Mouse (Mus musculus) intestine, postnatal 0 days (tissue): ENCODE data around the gene Pcsk6. TPM values are rescaled to one million over a fixed set of nuclear protein-coding genes. Genes with fewer than 3 reads are reported as not detected.

Experiments used
- ATAC-seq: fragments of 200-750 bp; cut with Nextera tagmentation; 2 replicates; pipeline ENCODE4 v1.8.0; 2017; ENCODE audit warnings: mild to moderate bottlenecking, moderate TSS enrichment, moderate library complexity
- H3K27ac ChIP-seq: fragments of 300-500 bp; sonication (generic); 2 replicates; pipeline ENCODE4 v1.5.1; 2014; ENCODE audit warnings: mild to moderate bottlenecking, low read depth, low read length, moderate library complexity
- H3K27me3 ChIP-seq: fragments of 300-500 bp; sonication (generic); replicated peaks from 2 replicates; pipeline ENCODE4 v1.6.1; 2014; ENCODE audit warnings: low read length, mixed read lengths; ENCODE audit not compliant: control insufficient read depth, insufficient read depth
- H3K36me3 ChIP-seq: fragments of 300-500 bp; sonication (generic); 2 replicates; pipeline ENCODE4 v1.6.1; 2014; ENCODE audit warnings: mild to moderate bottlenecking, moderate library complexity; ENCODE audit not compliant: control insufficient read depth, insufficient read depth
- H3K4me1 ChIP-seq: fragments of 300-500 bp; sonication (generic); replicated peaks from 2 replicates; pipeline ENCODE4 v1.6.1; 2014; ENCODE audit warnings: antibody characterized with exemption, low read length, mixed read lengths; ENCODE audit not compliant: control insufficient read depth, insufficient read depth
- H3K4me2 ChIP-seq: fragments of 300-500 bp; sonication (generic); replicated peaks from 2 replicates; pipeline ENCODE4 v1.6.1; 2014; ENCODE audit warnings: low read depth, mild to moderate bottlenecking, moderate library complexity
- H3K4me3 ChIP-seq: fragments of 300-500 bp; sonication (generic); 2 replicates; pipeline ENCODE4 v1.5.1; 2014; ENCODE audit warnings: low read depth, low read length
- H3K9ac ChIP-seq: fragments of 300-500 bp; sonication (generic); 2 replicates; pipeline ENCODE4 v1.6.1; 2014; ENCODE audit warnings: mild to moderate bottlenecking, low read depth, low read length
- H3K9me3 ChIP-seq: fragments of 300-500 bp; sonication (generic); 2 replicates; pipeline ENCODE4 v1.6.1; 2016; ENCODE audit warnings: mixed run types; ENCODE audit not compliant: control insufficient read depth
- CTCF ChIP-seq: sonication (generic); IDR thresholded peaks from 2 replicates; pipeline ENCODE4 v1.5.1; 2016; ENCODE audit warnings: low read depth, mild to moderate bottlenecking, control low read depth, antibody characterized with exemption, moderate library complexity
- WGBS: fragments of 180-500 bp; shearing (Covaris S2); extraction: QIAGEN DNeasy Blood & Tissue Kit; methylation state at CpG from one replicate; pipeline ENCODE4 v1.1.7; 2014; 5-methylcytosine and 5-hydroxymethylcytosine counted together
- polyA plus RNA-seq: library from polyadenylated mRNA; unstranded; fragments of >200 nt; fragmentation: Nextera tagmentation; extraction: Ambion mirVana; gene quantifications from 2 replicates; pipeline ENCODE4 v1.2.1, GENCODE M21; 2015

The Pcsk6 gene
- polyA plus RNA-seq, 1 experiment from 2014 or later, result 4.7 TPM

DNA sequence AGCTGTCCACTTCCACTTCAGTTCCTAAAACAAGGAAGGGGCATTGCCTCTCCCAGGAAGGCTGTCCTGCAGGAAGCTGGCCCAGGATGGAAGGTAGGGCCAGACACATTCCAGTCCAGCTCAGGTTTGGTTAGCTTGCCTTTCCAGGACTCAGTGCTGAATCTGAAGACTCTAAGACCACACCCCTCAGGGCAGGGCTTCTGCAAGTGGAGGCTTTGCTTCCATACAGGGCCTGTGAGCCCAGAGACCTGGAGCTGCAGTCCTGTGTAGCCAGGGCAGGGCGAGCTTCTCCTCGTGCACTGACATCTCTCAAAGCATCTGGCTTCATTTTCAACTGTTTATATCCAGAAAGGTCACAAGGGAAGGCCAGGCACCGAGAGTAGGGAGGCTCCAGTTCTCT is 131.9 kb downstream of the Pcsk6 start:
- H3K27me3 ChIP-seq, result no peaks in the 10 kb centered on the region
- H3K36me3 ChIP-seq, result no peaks in the 10 kb centered on the region
- no peak for ATAC-seq
- no peak overlapping the region for H3K4me2 ChIP-seq
- no peaks in the 10 kb centered on the region for H3K9me3 ChIP-seq
- 45% methylated on average over 3 of the region's 3 CpGs for WGBS
- no peak overlapping the region for H3K27ac ChIP-seq
- H3K4me1 ChIP-seq, result no peaks in the 10 kb centered on the region
- no peak overlapping the region for H3K9ac ChIP-seq
- no peak overlapping the region for H3K4me3 ChIP-seq
- TF ChIP-seq CTCF, result no peak

- no peak for TF ChIP-seq CTCF
- no peaks in the 10 kb centered on the region for H3K27me3 ChIP-seq
- 91% methylated on average over 16 of the region's 16 CpGs for WGBS
- no peak overlapping the region for H3K4me3 ChIP-seq
- H3K36me3 ChIP-seq, result no peaks in the 10 kb centered on the region
- no peak overlapping the region for H3K27ac ChIP-seq
- no peak overlapping the region for H3K4me2 ChIP-seq
- H3K4me1 ChIP-seq, result no peaks in the 10 kb centered on the region
- ATAC-seq, result no peak
- no peaks in the 10 kb centered on the region for H3K9me3 ChIP-seq
- H3K9ac ChIP-seq, result no peak overlapping the region
These were observed 139.7 kb downstream of the Pcsk6 start for GRCm38 (mm10) chr7:66001035-66001754.

DNA sequence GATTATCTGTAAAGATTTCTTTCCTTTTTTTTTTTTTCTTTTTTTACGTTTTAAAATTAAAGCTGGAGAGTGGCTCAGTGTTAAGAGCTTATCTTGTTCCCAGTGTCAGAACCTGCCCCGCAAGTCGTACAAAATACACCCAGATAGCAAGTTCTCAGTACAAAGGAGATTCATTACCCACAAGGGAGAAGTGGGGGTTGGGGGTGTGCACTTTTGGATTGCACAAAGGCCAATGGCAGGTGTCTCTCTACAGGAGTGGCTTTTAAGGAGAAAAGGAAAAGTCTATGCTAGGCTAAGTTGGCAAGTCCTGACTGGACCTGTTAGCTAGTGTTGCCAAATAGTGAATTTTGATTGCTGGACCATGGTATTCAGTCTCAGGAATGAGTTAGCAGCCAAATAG is 140.3 kb downstream of the Pcsk6 start:
- no peak for ATAC-seq
- WGBS, result 45% methylated on average over 3 of the region's 3 CpGs
- H3K9ac ChIP-seq, result no peak overlapping the region
- H3K27ac ChIP-seq, result no peak overlapping the region
- no peaks in the 10 kb centered on the region for H3K9me3 ChIP-seq
- H3K4me2 ChIP-seq, result no peak overlapping the region
- no peaks in the 10 kb centered on the region for H3K27me3 ChIP-seq
- TF ChIP-seq CTCF, result no peak
- H3K4me1 ChIP-seq, result no peaks in the 10 kb centered on the region
- no peaks in the 10 kb centered on the region for H3K36me3 ChIP-seq
- H3K4me3 ChIP-seq, result no peak overlapping the region

DNA sequence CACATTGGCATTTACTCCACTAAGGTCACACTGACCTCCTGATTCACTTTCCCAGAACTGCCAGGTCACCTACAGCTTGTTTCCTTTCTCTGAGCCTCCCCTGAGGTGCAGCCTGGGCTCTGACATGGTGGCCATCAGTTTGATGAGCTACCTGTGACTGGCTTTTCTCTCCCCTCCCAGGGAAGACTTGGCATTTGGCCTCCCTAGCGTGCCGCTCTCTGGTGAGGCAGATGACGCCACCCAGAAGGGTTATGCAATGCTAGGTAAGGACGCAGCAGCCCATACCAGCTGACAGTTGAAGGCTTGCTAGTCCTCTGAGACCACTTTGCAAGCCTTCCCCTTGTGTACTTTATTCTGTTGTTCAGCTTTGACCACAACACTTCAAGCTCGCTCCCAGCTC is 141.9 kb downstream of the Pcsk6 start:
- H3K36me3 ChIP-seq, result no peaks in the 10 kb centered on the region
- no peak overlapping the region for H3K27ac ChIP-seq
- H3K27me3 ChIP-seq, result no peaks in the 10 kb centered on the region
- TF ChIP-seq CTCF, result no peak
- H3K9me3 ChIP-seq, result no peaks in the 10 kb centered on the region
- no peak overlapping the region for H3K4me2 ChIP-seq
- WGBS, result 90% methylated on average over 5 of the region's 5 CpGs
- H3K4me3 ChIP-seq, result no peak overlapping the region
- H3K9ac ChIP-seq, result no peak overlapping the region
- no peak for ATAC-seq
- no peaks in the 10 kb centered on the region for H3K4me1 ChIP-seq

- H3K27ac ChIP-seq, result no peak overlapping the region
- 65% methylated on average over 13 of the region's 13 CpGs for WGBS
- no peak overlapping the region for H3K9ac ChIP-seq
- no peak overlapping the region for H3K4me3 ChIP-seq
- no peaks in the 10 kb centered on the region for H3K4me1 ChIP-seq
- H3K36me3 ChIP-seq, result no peaks in the 10 kb centered on the region
- H3K9me3 ChIP-seq, result no peaks in the 10 kb centered on the region
- no peak for TF ChIP-seq CTCF
- no peak for ATAC-seq
- no peaks in the 10 kb centered on the region for H3K27me3 ChIP-seq
- no peak overlapping the region for H3K4me2 ChIP-seq
These were observed 142.5 kb downstream of the Pcsk6 start for GRCm38 (mm10) chr7:66003865-66004638.

GRCm38 (mm10) chr7:66005066-66005465 is 143.5 kb downstream of the Pcsk6 start:
- Histone ChIP-seq H3K4me1 (no peaks in the 10 kb centered on the region), H3K4me2 (no peak overlapping the region), H3K9me3 (no peaks in the 10 kb centered on the region), H3K36me3 (no peaks in the 10 kb centered on the region), H3K9ac (no peak overlapping the region), H3K27me3 (no peaks in the 10 kb centered on the region), H3K4me3 (no peak overlapping the region), H3K27ac (no peak overlapping the region)
- 91% methylated on average over 10 of the region's 10 CpGs for WGBS
- TF ChIP-seq CTCF, result 0 out of 2 replicates have a peak, but pooled peaks have one; percentile 2
- no peak for ATAC-seq
